Mouse (Mus musculus): ENCODE measurements around the gene Hoxb3.

Gene Hoxb3

DNA sequence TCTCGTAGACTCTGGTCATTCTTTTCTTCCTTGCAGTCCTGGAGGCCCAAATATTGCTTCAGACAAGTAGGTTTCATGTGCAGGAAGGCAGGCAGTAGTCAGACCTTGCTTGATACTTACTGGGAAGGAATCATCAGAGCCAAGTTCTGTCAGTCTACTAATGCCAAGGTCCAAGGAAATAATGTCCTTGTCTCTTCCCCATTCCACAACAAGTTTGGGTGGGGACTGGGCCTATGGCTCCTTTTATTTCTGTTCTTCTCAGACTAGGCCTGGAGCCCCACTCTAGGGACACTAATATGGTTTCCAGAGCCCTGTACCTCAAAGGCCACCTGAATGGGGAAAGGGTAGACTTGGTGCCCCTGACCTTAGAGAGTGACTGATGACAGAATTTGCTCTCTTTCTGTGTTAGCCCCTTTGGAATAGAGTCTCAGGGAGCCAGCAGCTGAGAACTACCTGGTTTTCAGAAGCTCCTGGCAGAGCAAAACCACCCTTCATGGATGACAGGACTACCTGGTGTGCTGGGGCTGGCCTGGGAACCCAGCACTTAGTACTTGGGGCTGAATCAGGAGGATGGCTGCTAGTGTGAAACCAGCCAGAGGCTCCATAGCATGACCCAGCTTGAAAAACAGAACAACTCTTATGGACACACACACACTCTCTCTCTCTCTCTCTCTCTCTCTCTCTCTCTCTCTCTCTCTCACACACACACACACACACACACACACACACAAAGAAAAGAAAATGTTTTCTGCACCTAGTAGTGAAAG, 34.5 kb upstream of the Hoxb3 start:
- ATAC-seq (ENCODE audit: low TSS enrichment) = no peak

- ATAC-seq (ENCODE audit: low TSS enrichment) = no peak
Measured at GRCm38 (mm10) chr11:96289293-96289692, 33.8 kb upstream of the Hoxb3 start.

DNA sequence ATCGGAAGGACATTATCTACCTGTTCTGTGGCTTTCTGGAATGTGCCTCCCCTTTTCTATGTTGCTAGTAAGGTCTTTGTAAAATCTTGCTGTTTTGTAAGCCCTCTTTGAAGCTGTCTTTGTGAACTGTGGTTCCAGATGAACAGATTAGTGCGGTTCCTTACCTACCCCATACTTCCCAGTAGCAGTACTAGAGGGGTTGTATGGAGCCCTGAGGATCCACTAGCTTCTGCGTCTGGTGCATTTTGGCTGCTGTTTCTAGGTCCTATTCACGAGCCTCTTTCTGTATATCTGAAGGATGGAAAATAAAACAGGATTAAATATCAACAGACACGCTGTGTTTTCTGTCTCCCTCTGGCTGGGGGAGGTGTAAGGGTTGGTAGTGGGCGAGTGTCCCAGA, 33.3 kb upstream of the Hoxb3 start:
- no peak for ATAC-seq (ENCODE audit: low TSS enrichment)

GRCm38 (mm10) chr11:96290705-96291355, 32.3 kb upstream of the Hoxb3 start:
- ATAC-seq (ENCODE audit: low TSS enrichment) = no peak

DNA sequence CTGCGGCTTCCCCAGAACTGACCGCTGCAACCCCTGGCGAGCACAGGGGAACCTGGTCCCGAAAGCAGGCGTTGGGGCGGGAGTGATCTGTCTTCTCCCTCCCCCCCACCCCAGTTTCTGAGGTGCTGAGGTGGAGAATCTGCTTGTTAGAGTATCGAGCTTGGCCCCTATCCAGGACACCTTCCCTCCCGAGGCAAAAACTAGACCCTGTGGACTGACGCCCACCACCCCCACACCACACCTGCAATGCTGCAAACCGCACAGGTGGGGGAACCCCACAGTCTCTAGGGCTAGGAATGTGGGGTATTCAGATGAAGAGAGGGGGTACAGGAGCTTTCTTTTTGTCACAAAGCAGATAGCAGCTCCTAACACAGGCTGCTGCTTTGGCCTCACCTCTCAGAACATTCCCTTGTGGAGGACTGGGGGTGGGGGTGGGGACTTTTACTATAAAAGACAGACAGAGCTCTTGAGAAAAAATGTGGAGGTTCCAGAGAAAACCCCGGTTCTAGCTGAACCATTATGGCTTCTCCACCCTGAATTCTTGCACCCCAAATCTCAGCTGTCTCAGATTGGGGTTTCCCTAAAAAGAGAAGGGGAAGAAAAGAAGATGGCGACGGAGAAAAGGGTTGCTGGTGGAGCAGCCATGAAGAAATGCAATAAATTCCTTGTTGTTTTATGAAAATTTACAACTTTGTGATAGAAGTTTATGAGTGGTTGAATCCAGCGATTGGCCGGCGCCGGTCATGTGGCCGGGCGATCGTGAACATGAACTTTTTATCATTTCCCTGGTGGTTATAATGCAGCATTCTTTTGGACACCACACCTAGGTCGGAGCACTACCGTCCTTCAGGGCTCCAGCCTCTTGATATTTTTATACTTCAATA, 31.2 kb upstream of the Hoxb3 start, which contains the start of gene Hoxb6:
TSS of gene Hoxb6 (plus strand) at position 796 of the 884 bp plus-strand sequence.
- no peak for ATAC-seq (ENCODE audit: low TSS enrichment)

DNA sequence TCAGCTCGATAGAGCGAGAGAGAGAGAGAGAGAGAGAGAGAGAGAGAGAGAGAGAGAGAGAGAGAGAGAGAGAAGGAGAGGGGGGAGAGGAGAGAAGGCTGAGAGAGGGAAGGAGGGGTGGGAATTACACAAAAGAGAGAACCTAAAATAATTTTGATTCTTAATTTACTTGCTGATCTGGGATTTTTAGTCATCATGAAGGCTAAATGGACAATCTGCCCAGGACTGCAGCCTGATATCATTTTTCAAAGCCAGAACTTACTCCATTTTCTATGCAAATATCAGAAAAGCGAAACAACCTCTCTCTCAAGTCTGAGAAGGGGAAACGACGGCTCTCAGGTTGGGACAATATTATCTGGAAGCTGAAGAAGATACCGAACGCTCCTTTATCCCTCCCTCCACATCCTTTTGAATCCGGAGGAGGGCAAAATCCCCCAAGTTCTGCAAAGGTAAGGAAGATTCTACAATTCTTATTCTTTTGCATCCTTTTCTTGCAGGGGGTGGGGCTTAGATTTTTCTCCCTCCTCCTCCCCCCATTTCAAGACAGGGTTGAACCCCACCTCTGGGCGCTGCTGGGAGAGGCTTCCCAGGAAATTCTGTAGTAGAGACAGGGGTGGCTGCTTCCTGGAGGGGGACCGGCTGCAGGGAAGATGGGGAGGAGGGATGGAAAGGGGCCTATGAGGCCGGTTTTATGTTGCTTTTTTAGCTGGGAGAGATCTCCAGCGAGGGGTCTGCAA, 30.4 kb upstream of the Hoxb3 start:
- ATAC-seq (ENCODE audit: low TSS enrichment) = no peak

DNA sequence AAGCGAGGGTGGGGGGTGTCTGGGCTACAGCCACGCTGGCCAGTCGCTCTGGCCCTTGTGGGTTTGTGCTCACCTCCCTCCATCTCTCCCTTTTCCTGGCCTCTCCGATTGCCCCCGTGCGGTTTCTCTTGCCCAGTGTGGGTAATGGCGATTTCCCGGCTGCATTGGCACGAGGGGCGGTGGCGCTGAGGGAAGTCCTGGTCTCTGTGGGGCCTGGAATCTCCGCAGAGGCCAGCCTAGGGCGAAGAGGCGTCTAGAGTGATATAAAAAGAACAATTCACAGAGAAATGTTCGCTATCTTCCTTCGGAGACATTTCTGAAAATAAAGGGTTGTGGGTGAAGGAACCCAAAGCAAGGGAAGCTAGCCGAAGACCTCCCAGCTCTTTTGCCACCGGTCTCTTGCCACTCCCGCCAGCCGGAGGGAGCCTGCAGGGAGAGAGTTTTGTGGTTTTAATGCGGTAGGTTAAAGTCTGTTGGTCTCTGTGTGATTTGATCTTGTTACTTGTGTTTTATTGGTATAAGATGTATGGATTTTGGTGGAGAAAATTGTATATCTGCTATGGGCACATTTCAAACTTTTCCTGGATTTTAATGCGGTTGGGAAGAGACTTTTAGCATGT, 29.7 kb upstream of the Hoxb3 start:
- no peak for ATAC-seq (ENCODE audit: low TSS enrichment)

GRCm38 (mm10) chr11:96294245-96295091, 28.7 kb upstream of the Hoxb3 start:
- ATAC-seq (ENCODE audit: low TSS enrichment) = no peak

GRCm38 (mm10) chr11:96295092-96295835, 27.9 kb upstream of the Hoxb3 start:
- no peak for ATAC-seq (ENCODE audit: low TSS enrichment)

DNA sequence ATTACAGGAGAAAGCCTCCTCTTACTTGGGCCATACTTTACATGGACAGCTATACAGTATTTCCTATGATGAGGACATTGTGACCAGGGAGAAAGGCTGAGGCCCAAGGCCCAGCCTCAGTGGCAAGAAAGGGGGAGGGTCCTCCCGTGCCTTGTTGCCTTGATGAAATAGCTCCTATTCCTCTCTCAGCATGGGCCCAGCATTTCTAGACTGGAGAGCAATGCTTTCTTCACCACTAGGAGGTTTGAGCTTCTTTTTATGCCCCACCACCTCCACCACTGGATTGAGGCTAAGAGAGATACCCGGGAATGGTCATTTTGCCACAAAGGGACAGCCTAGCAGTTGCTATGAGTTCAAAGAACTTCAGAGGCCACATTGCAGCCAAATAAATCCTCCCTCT, 26.1 kb upstream of the Hoxb3 start:
- no peak for ATAC-seq (ENCODE audit: low TSS enrichment)

DNA sequence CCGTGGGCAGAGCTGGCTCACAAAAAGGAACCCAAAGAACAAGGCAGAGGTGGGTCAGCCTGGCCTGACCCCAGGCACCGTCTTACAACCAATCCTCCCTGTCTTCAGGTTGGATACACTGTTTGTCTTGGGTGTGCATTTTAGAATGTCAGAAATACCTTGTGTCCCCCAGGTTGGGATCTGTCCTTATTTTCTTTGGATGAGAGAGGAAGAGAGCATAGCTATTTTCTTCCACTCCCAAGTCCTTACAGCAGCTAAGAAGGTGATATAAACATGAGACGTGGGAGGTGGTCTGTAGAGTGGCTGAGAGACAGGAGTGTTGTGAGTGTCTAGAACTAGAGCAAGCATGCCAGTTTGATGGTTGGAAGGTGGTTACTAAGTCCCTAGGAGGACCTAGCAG, 25.7 kb upstream of the Hoxb3 start:
- no peak for ATAC-seq (ENCODE audit: low TSS enrichment)

DNA sequence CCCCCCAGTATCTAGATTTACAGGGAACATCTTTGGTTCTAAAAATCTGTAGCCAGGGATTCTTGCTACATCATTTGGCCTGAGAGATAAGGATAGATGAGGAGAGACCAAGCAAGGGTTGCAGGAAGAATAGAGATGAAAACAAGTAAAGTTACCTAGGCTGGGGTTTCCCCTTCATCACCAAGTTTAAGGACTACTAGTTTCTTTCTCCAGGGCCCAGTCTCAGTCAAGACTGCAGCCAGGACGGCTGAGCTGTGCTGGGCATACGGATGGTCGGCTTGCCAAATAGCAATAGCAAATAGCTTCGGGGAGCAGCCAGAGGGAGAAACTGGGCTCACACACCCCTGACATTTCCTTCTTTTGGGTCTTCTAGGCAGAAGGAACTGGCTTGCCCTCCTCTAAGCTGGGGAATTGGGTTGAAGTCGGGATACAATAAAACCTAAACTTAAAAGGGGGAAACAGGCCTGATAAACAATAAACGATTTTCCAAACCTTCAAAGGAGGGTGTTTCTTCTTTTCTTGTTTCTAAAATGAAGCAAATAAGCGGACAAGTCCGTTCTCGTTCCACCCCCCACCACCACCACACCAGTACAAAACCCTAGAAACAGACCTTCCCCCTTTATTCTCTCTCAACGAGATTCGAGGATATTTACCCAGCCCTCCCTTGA, 25.0 kb upstream of the Hoxb3 start:
- no peak for ATAC-seq (ENCODE audit: low TSS enrichment)

- ATAC-seq (ENCODE audit: low TSS enrichment) = no peak
Measured at GRCm38 (mm10) chr11:96298895-96299667, 24.0 kb upstream of the Hoxb3 start.

DNA sequence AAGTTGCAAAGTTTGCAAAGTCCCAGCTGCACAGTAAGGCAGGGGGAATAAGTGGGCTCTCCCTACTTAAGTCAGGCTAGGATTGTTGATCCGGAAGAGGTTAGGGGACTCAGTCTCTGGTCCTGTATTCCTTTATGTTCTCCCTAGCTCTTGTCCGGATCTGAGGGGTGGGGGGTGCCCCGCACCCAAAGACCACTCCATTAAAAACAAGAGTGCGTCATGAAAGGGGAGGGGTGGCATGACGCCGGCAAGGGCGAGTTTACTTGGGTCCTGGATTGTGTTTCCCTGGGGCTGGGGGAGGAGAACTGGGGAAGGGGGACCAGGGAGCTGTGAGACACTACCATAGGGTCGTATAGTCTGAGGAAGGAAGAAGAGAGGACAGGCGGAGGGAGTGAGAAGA, 23.3 kb upstream of the Hoxb3 start:
- ATAC-seq (ENCODE audit: low TSS enrichment) = no peak

DNA sequence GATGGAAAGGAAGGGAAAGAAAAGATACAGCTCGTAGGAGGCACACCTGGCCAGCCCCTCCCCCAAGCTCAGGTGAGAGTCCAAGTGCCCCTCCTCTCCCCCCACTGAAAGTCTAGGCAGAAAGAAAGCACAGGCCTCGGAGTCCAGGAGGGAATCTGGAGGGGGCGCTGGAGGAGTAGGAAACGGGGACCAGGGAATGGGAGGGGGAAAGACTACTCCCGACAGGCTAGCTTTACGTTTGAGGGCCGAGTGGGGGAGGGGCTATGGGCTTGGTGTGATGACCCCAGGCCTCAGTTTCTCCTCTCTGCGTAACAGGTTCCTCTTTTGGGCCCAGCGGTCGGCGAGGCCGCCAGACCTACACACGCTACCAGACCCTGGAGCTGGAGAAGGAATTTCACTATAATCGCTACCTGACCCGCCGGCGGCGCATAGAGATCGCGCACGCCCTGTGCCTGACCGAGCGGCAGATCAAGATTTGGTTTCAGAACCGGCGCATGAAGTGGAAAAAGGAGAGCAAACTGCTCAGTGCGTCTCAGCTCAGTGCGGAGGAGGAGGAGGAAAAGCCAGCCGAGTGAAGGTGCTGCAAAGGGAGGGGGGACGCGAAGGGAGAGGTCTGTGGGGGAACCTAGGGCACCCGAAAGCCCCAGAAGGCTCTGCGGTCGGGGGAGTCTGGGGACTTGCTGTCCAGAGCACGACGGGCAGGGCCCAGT, 22.6 kb upstream of the Hoxb3 start:
- ATAC-seq (ENCODE audit: low TSS enrichment) = no peak

DNA sequence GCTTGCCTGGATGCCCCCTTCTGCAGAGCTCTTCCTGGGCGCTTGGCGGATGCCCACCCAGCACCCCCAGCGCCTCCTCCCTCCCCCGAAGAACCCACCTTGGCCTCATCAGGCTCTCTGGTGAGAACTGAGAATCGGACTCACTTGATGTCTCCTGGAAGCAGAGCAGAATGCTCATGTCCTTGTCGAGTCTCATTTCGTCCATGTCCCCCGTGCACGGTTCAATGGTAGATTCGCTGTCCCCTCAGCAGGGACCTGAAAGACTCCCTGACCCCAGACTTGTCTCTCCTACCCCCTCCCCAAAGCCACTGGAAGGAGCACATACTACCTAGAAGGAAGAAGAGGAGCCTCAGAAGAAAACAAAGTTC, 22.1 kb upstream of the Hoxb3 start:
- ATAC-seq (ENCODE audit: low TSS enrichment) = no peak

GRCm38 (mm10) chr11:96301837-96302236, 21.3 kb upstream of the Hoxb3 start:
- ATAC-seq (ENCODE audit: low TSS enrichment) = no peak
